Mouse (Mus musculus) embryonic facial prominence, embryonic 10.5 days (tissue): Measurements from ENCODE around the gene Cadm2. TPM values are rescaled to one million over a fixed set of nuclear protein-coding genes. Genes with fewer than 3 reads are reported as not detected.

Experiments used
- DNase-seq: peaks from one replicate; pipeline ENCODE4 v3.0.0-alpha.2; 2017; ENCODE audit warnings: low spot score
- H3K27ac ChIP-seq: fragments of 300-500 bp; sonication (generic); replicated peaks from 2 replicates; pipeline ENCODE4 v1.5.1; 2016; ENCODE audit warnings: mild to moderate bottlenecking
- H3K27me3 ChIP-seq: fragments of 300-500 bp; sonication (generic); replicated peaks from 2 replicates; pipeline ENCODE4 v1.6.1; 2016; ENCODE audit warnings: low read depth, mild to moderate bottlenecking; ENCODE audit not compliant: poor library complexity, severe bottlenecking
- H3K36me3 ChIP-seq: fragments of 300-500 bp; sonication (generic); replicated peaks from 2 replicates; pipeline ENCODE4 v1.6.1; 2016; ENCODE audit warnings: mild to moderate bottlenecking, moderate library complexity
- H3K4me1 ChIP-seq: fragments of 300-500 bp; sonication (generic); 2 replicates; pipeline ENCODE4 v1.6.1; 2016
- H3K4me3 ChIP-seq: fragments of 300-500 bp; sonication (generic); 2 replicates; pipeline ENCODE4 v1.5.1; 2016; ENCODE audit warnings: mild to moderate bottlenecking, moderate library complexity
- H3K9me3 ChIP-seq: fragments of 300-500 bp; sonication (generic); 2 replicates; pipeline ENCODE4 v1.6.1; 2016; ENCODE audit warnings: mild to moderate bottlenecking
- WGBS: fragments of 180-500 bp; shearing (Covaris S2); methylation state at CpG from one replicate; pipeline ENCODE4 v1.1.7; 2016; 5-methylcytosine and 5-hydroxymethylcytosine counted together
- polyA plus RNA-seq: library from polyadenylated mRNA; unstranded; fragments of >200 nt; fragmentation: Nextera tagmentation; extraction: Ambion mirVana; gene quantifications from 2 replicates; pipeline ENCODE4 v1.2.1, GENCODE M21; 2016

Cadm2 gene
- polyA plus RNA-seq, 1 experiment from 2014 or later: 1.5 TPM

DNA sequence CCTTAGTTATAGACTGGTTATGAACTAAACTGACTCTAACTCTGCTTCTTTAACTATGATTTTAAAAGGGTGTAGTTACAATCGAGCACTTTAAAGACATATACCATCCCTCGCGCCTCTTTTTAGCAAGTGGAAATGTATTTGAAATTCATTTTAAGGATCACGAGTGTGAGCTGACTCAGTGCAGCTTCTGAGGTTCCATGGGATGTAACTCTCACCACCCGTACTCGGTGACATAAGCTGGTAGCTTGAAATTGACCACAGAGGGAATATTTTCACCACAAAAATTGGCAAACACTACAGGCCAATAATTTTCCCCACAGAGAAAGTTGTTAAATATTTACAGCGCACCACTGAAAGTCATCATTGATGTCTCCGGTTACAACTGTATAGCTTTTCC is 730.8 kb downstream of the Cadm2 start:
- Histone ChIP-seq H3K27ac (no peak overlapping the region), H3K27me3 (no peaks in the 10 kb centered on the region), H3K4me1 (no peaks in the 10 kb centered on the region), H3K36me3 (no peaks in the 10 kb centered on the region), H3K9me3 (no peaks in the 10 kb centered on the region), H3K4me3 (no peak overlapping the region)
- WGBS: 93% methylated on average over 8 of the region's 8 CpGs
- DNase-seq: no peak

DNA sequence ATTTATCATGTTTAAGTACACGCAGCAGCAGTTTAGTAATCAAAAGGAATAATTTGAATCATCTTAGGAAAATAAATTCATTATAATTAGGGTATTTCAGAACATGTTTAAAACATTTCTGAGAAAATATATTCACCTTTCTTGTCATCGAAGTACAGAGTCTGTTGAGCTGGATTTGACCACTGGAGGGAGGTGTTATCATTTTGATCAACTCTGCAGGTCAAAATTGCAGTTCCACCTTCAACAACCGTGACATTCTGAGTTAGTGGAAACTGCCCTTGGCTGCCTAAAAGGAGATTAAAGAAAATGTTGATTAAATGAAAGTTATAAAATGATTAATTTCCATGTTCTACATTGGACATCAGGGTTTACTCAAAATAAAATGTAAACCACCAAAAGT is 738.1 kb downstream of the Cadm2 start:
- 74% methylated on average over 3 of the region's 3 CpGs for WGBS
- H3K36me3 ChIP-seq: no peaks in the 10 kb centered on the region
- H3K4me3 ChIP-seq: no peak overlapping the region
- H3K27me3 ChIP-seq: no peaks in the 10 kb centered on the region
- DNase-seq: no peak
- H3K27ac ChIP-seq: no peak overlapping the region
- H3K4me1 ChIP-seq: no peaks in the 10 kb centered on the region
- H3K9me3 ChIP-seq: no peaks in the 10 kb centered on the region

DNA sequence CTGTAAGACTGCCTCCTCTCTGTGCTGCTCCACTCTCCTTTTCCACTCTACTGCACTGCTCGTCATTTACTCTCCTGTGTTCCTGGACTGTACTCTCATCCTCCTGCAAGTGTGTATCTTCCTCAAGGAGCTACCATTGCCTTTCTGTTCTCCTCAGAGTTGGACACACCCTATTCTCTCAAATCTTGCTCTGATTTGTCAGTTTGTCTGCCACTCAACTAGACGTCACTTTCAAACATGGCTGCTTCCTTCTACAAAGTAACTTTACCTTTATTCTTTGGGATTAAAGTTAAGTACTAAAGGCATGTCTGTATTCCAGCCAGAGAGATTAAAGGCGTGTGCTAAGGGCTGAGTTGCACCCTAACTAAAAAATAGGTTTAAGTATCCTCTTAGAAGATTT is 749.5 kb downstream of the Cadm2 start:
- Histone ChIP-seq H3K4me3 (no peak overlapping the region), H3K9me3 (no peaks in the 10 kb centered on the region), H3K4me1 (no peaks in the 10 kb centered on the region), H3K27me3 (no peaks in the 10 kb centered on the region), H3K27ac (no peak overlapping the region), H3K36me3 (no peaks in the 10 kb centered on the region)
- 77% methylated on average over 3 of the region's 3 CpGs for WGBS
- DNase-seq: no peak

DNA sequence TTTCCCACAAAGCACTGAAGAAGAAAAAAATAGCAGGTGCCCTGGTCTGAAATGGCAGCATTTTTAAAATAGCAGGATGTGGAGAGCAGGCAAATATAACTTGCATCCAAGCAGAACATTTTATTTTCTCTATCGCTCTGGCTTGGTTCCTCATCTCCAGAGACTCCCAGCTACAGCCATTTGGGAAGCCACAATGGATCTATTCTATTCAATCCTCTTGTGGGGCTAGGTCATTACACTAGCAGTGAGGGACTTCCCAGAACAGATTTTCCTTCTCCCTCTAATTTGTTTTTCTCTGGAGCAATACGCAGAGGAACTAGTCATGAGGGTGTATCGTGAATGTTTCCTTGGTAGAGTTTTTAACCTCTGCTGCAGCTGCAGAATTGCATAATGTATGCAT is 769.7 kb downstream of the Cadm2 start:
- Histone ChIP-seq H3K36me3 (no peaks in the 10 kb centered on the region), H3K27ac (no peak overlapping the region), H3K4me1 (no peaks in the 10 kb centered on the region), H3K4me3 (no peak overlapping the region), H3K9me3 (no peaks in the 10 kb centered on the region), H3K27me3 (no peaks in the 10 kb centered on the region)
- DNase-seq: no peak
- WGBS: 56% methylated on average over 3 of the region's 3 CpGs

DNA sequence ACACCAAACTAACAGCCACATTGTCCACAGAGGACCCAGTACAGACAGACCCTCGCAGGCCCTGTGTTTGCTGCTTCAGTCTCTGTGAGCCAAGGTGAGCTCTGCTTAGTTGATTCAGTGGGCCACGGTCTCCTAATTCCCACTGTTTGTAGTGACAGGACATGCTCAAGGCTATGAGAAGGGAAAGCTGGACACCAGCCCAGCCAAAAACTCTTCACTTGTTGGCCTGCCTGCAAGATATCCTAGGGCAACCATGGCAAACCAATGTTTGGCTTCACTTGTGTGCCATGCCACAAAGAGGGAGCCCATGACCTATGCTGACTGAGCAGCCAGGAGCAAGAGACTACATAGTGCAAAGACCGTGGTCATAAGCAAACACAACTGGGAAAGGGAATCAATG is 795.8 kb downstream of the Cadm2 start:
- DNase-seq: no peak
- Histone ChIP-seq H3K4me3 (no peak overlapping the region), H3K36me3 (no peaks in the 10 kb centered on the region), H3K9me3 (no peaks in the 10 kb centered on the region), H3K27me3 (no peaks in the 10 kb centered on the region), H3K4me1 (no peaks in the 10 kb centered on the region), H3K27ac (no peak overlapping the region)
- WGBS: 86% methylated on average over 3 of the region's 3 CpGs

GRCm38 (mm10) chr16:66811495-66811894 is 809.2 kb downstream of the Cadm2 start:
- H3K4me1 ChIP-seq: no peaks in the 10 kb centered on the region
- no peak overlapping the region for H3K27ac ChIP-seq
- DNase-seq: no peak
- no peaks in the 10 kb centered on the region for H3K27me3 ChIP-seq
- H3K4me3 ChIP-seq: no peak overlapping the region
- H3K9me3 ChIP-seq: no peaks in the 10 kb centered on the region
- no peaks in the 10 kb centered on the region for H3K36me3 ChIP-seq

- DNase-seq: no peak
- no peaks in the 10 kb centered on the region for H3K9me3 ChIP-seq
- no peak overlapping the region for H3K27ac ChIP-seq
- no peak overlapping the region for H3K4me3 ChIP-seq
- H3K36me3 ChIP-seq: no peaks in the 10 kb centered on the region
- no peaks in the 10 kb centered on the region for H3K27me3 ChIP-seq
- WGBS: 78% methylated on average over 3 of the region's 3 CpGs
- H3K4me1 ChIP-seq: no peaks in the 10 kb centered on the region
Observed at GRCm38 (mm10) chr16:66798204-66798603, 822.5 kb downstream of the Cadm2 start.

- H3K4me3 ChIP-seq: no peak overlapping the region
- H3K36me3 ChIP-seq: no peaks in the 10 kb centered on the region
- H3K4me1 ChIP-seq: no peaks in the 10 kb centered on the region
- H3K9me3 ChIP-seq: no peaks in the 10 kb centered on the region
- no peaks in the 10 kb centered on the region for H3K27me3 ChIP-seq
- no peak for DNase-seq
- WGBS: 92% methylated on average over 3 of the region's 3 CpGs
- H3K27ac ChIP-seq: no peak overlapping the region
Observed at GRCm38 (mm10) chr16:66793067-66793466, 827.6 kb downstream of the Cadm2 start.

DNA sequence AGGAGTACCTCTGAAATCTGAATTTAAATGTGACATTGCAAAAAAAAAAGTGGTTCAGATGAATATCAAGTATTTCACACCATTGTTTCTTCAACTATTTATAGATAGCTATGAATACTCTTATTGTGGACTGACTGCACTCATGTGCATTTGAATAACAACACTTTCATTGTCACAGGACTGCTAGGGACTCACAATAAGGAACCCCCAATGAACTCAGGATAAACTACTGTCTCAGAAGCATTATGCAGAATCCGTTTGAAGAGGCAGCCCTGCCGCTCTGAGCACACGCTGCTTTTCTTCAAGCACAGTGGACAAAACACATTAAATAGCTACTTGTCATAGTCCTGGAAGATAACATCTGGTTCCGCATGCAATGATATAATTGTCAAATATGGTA is 848.8 kb downstream of the Cadm2 start:
- no peaks in the 10 kb centered on the region for H3K4me1 ChIP-seq
- H3K27ac ChIP-seq: no peak overlapping the region
- H3K36me3 ChIP-seq: no peaks in the 10 kb centered on the region
- no peak for DNase-seq
- no peak overlapping the region for H3K4me3 ChIP-seq
- no peaks in the 10 kb centered on the region for H3K27me3 ChIP-seq
- 71% methylated on average over 4 of the region's 4 CpGs for WGBS
- H3K9me3 ChIP-seq: no peaks in the 10 kb centered on the region

DNA sequence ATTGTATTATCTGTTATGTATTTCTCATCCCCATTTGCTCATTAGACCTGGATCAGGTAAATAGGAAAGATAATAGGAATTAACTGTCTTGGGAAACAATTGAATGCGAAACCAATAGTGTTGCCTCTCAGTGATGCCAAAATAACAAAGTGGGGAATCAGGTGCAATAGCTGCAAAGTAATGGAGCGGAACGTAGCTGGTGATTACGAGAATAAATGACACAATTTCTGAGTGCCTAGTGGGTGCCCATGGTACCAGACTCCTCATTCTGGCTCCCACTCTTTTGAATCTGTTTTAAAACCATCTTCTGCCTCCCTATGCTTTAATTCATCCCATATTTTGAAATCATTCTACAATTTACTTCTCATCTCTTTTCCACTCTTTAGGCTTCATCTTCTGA is 851.2 kb downstream of the Cadm2 start:
- 90% methylated on average over 4 of the region's 4 CpGs for WGBS
- DNase-seq: no peak
- no peaks in the 10 kb centered on the region for H3K27me3 ChIP-seq
- H3K9me3 ChIP-seq: no peaks in the 10 kb centered on the region
- no peak overlapping the region for H3K27ac ChIP-seq
- no peaks in the 10 kb centered on the region for H3K4me1 ChIP-seq
- no peaks in the 10 kb centered on the region for H3K36me3 ChIP-seq
- no peak overlapping the region for H3K4me3 ChIP-seq

DNA sequence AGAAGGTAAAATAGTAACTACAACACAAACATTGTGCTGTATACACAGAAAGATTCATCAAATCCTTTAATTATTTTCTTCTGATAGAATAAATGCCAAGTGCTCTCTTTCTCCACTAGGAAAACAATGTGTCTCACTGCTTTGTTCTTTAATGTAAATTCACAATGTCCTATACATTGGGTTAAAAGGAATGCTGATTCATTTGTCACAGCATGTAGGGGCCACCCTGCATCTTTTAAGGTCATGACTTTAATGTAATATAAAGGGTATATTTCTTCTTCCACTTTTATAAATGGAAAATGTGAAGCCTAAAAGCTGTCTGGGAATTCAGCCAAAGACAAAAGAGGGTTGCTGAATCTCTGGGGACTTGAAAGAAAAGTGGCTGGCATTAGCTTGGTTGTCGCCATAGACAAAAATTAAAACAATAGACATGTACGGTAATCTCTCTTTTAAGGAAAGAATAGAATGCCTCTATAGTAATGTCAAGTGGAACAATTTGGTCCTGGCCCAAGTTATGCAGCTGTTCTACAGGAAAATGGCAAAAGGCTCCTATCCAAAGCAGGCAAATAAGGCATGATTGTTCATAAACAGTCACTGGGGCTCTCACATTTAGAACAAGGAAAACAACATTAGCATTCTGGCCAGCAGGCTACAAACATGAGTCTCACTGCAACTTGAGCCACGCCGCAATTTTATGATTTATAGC is 851.9 kb downstream of the Cadm2 start:
- Histone ChIP-seq H3K9me3 (no peaks in the 10 kb centered on the region), H3K4me1 (no peaks in the 10 kb centered on the region), H3K27me3 (no peaks in the 10 kb centered on the region), H3K4me3 (no peak overlapping the region), H3K27ac (no peak overlapping the region), H3K36me3 (no peaks in the 10 kb centered on the region)
- DNase-seq: no peak
- 78% methylated on average over 4 of the region's 4 CpGs for WGBS

DNA sequence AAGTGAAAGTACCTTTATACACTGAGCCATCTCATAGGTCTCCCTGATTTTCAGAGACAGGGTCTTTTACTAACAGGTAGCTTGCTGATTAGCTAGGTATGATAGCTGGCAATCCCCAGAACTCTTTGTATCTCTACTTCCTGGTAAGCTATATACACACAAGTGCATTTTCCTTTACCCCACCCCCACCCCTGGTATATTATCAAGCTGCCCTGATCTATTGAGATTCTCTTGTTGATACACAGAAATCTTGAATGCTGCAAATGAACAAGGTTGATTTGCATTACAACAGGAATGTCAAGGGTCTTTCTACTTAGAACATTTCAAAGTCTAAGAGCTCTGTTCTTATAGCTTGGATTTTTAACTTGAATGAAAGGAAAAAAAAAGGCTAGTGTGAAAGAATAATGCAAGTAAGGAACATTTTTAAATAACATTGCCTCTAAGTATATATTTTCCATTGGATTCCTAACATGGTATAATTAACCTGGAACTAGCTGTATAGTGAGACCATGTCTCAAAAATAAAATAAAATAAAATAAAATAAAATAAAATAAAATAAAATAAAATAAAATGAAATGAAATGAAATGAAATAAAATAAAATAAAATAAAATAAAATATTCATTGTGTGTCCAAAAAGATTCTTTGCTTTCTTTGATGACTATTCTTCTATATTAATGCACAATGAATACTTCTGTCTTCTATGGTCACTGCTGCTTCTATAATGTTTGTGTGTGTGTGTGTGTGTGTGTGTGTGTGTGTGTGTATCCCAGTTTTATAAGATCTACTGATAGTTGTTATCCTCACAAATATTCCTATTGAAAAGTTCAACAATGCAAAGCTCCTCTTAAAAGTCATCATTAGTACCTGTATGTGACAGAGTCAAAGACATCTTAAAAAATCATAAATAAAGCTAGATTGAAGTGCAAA is 858.9 kb downstream of the Cadm2 start:
- H3K27me3 ChIP-seq: no peaks in the 10 kb centered on the region
- DNase-seq: no peak
- no peak overlapping the region for H3K27ac ChIP-seq
- no peaks in the 10 kb centered on the region for H3K4me1 ChIP-seq
- H3K4me3 ChIP-seq: no peak overlapping the region
- no peaks in the 10 kb centered on the region for H3K9me3 ChIP-seq
- H3K36me3 ChIP-seq: no peaks in the 10 kb centered on the region

DNA sequence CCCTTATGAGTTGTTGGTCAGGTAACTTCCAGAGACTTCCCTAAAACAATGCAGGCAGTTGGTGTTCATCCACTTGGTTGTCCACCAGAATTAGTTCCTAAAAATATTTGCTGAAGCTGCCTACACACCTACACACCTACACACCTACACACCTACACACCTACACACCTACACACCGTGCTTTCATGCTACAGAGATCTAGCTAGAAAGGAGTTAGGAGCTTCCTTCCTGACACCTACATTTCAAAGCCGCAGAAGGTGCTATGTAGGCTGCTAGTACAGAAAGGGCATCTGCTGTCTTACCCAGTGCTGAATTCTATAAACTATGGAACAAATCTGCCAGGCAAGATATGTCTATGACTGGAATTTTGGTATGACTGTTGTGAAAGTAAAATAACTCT is 872.2 kb downstream of the Cadm2 start:
- no peaks in the 10 kb centered on the region for H3K4me1 ChIP-seq
- DNase-seq: no peak
- no peak overlapping the region for H3K27ac ChIP-seq
- H3K36me3 ChIP-seq: no peaks in the 10 kb centered on the region
- no peaks in the 10 kb centered on the region for H3K27me3 ChIP-seq
- no peak overlapping the region for H3K4me3 ChIP-seq
- H3K9me3 ChIP-seq: no peaks in the 10 kb centered on the region
- 86% methylated on average over 2 of the region's 2 CpGs for WGBS
